Mouse (Mus musculus) limb, embryonic 14.5 days (tissue): ENCODE data around the gene Ccnq. TPM values are rescaled to one million over a fixed set of nuclear protein-coding genes. Genes with fewer than 3 reads are reported as not detected.

Experiments
- ATAC-seq: fragments of 200-750 bp; cut with Nextera tagmentation; 2 replicates; pipeline ENCODE4 v1.8.0; 2017; ENCODE audit warnings: low read depth, moderate number of reproducible peaks, moderate TSS enrichment; ENCODE audit not compliant: low FRiP score
- DNase-seq: peaks from one replicate; pipeline ENCODE4 v3.0.0-alpha.2; 2015; ENCODE audit warnings: low spot score
- H3K27ac ChIP-seq: fragments of 300-500 bp; sonication (generic); replicated peaks from 2 replicates; pipeline ENCODE4 v1.5.1; 2014; ENCODE audit warnings: low read depth, mild to moderate bottlenecking, low read length, moderate library complexity, mixed read lengths
- H3K27me3 ChIP-seq: fragments of 300-500 bp; sonication (generic); 2 replicates; pipeline ENCODE4 v1.6.1; 2014; ENCODE audit warnings: low read length, mixed read lengths; ENCODE audit not compliant: control insufficient read depth, insufficient read depth
- H3K36me3 ChIP-seq: fragments of 300-500 bp; sonication (generic); 2 replicates; pipeline ENCODE4 v1.6.1; 2014; ENCODE audit warnings: mild to moderate bottlenecking, low read length, moderate library complexity, mixed read lengths; ENCODE audit not compliant: control insufficient read depth, insufficient read depth
- H3K4me1 ChIP-seq: fragments of 300-500 bp; sonication (generic); 2 replicates; pipeline ENCODE4 v1.6.1; 2014; ENCODE audit warnings: antibody characterized with exemption, low read length, mixed read lengths; ENCODE audit not compliant: control insufficient read depth, insufficient read depth
- H3K4me2 ChIP-seq: fragments of 300-500 bp; sonication (generic); replicated peaks from 2 replicates; pipeline ENCODE4 v1.6.1; 2014; ENCODE audit warnings: low read depth, mild to moderate bottlenecking, low read length, moderate library complexity; ENCODE audit not compliant: severe bottlenecking
- H3K4me3 ChIP-seq: fragments of 300-500 bp; sonication (generic); replicated peaks from 2 replicates; pipeline ENCODE4 v1.5.1; 2014; ENCODE audit warnings: low read length
- H3K9ac ChIP-seq: fragments of 300-500 bp; sonication (generic); 2 replicates; pipeline ENCODE4 v1.6.1; 2014; ENCODE audit warnings: mild to moderate bottlenecking, low read depth, low read length, moderate library complexity; ENCODE audit not compliant: severe bottlenecking
- H3K9me3 ChIP-seq: fragments of 300-500 bp; sonication (generic); 2 replicates; pipeline ENCODE4 v1.6.1; 2016; ENCODE audit warnings: low read length; ENCODE audit not compliant: control insufficient read depth
- POLR2A ChIP-seq: fragments of 200-500 bp; IDR thresholded peaks from 2 replicates; pipeline ENCODE4 v1.8.0; 2012; ENCODE audit warnings: inconsistent platforms, mild to moderate bottlenecking, moderate library complexity, borderline replicate concordance; ENCODE audit not compliant: insufficient read depth, insufficient read length; ENCODE audit errors: extremely low read depth
- WGBS: fragments of 180-500 bp; shearing (Covaris S2); extraction: QIAGEN DNeasy Blood & Tissue Kit; methylation state at CpG from one replicate; pipeline ENCODE4 v1.1.7; 2014; 5-methylcytosine and 5-hydroxymethylcytosine counted together
- polyA plus RNA-seq, 2 experiments: library from polyadenylated mRNA; depleted of rRNA in 1 of 2; stranded (reverse) in 1 of 2; unstranded in 1 of 2; fragments of >200 nt; fragmentation: Nextera tagmentation in 1 of 2; extraction: Ambion mirVana in 1 of 2; gene quantifications; 2 replicates each; pipeline versions ENCODE4 v1.2.1 to v1.2.3; 2012 to 2014

The Ccnq gene
- polyA plus RNA-seq (2012; rRNA removed) (48.4 and 51.6 TPM in 2 replicates), polyA plus RNA-seq (2014; fragmentation: Nextera tagmentation; extraction: Ambion mirVana) (40.4 and 50.7 TPM in 2 replicates)

DNA sequence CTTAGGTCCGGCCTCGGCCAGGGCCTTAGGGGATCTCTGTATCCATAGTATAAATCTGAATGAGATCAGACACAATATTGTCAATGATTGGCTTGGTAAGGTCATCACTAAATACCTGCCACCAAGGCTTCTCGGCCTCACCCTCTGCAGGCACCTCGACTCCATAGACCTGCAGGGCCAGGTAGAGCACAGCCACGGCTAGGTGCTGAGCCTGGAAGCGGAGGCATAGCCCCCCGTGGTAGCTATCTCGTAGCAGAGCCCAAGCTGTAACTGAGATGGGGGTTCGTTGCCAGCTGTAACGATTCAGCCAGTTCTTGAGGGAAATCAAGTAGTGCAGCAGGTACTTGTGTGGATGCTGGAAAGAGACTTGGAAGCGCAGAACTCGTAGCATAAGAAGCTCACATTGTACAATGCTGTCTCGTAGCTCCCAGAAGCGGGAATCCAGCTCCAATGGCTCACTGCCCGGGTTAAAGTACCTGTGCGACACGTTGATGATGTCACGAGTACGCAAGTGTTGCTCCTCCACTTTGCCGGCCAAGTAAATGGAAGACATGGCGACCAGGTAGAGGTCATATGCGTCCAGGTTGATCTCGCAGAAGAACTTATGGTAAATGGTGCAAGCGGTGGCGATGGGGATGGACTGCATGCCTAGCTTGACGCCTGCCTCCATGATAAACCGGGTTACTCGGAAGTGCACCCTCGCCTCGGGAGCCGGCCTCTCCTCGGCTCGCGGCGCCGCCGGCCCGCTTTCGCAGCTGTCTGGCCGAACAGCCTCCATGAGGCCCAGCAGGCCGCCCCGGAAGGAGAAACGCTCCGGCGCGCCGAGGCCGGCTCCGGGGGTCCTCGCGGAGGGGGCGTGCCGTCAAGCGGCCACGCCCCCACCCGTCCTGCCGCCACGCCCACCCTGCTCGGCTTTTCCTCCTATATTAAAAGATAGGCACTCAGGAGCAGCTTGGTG lies at the start of gene Ccnq:
Gene Ccnq, minus strand, starts transcription at position 845 of the 958 bp plus-strand sequence.
- WGBS, result 13% methylated on average over 55 of the region's 59 CpGs
- Histone ChIP-seq H3K36me3 (peaks cover 9% of the 10 kb centered on the region; the same call in 1 of the 2 replicates), H3K9me3 (no peaks in the 10 kb centered on the region), H3K9ac (peak within 1 kb of the TSS; percentile 75), H3K27me3 (no peaks in the 10 kb centered on the region), H3K4me2 (peak within 1 kb of the TSS; percentile 54), H3K4me1 (no peaks in the 10 kb centered on the region), H3K4me3 (peak within 1 kb of the TSS; percentile 68), H3K27ac (peak within 1 kb of the TSS; percentile 72)
- DNase-seq (peak; percentile 81), ATAC-seq (peak; percentile 95)
- peak; percentile 92; the same call in 1 of the 2 replicates for TF ChIP-seq POLR2A

DNA sequence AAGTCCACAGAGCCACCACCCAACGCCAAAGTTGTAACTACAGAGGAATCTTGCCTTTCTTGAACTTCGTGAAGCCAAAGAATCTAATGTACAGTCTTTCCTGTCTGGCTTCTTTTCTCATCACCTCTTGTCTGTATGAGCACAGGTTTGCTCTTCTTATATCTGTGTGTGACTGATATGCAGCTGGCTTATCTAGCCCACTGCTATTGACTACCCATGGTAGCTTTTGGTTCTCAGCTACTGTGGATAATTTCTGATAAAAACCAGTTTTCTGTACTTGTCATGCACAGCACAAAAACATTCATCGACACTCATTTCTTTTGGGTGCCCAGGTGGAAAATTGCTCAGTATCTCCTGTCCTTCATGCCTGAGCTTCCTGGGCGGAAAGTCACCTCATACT lies 49.6 kb upstream of the Ccnq start:
- no peaks in the 10 kb centered on the region for H3K9me3 ChIP-seq
- ATAC-seq (no peak), DNase-seq (no peak)
- H3K27ac ChIP-seq, result no peak overlapping the region
- no peaks in the 10 kb centered on the region for H3K27me3 ChIP-seq
- H3K4me2 ChIP-seq, result no peak overlapping the region
- WGBS, result 91% methylated on average over 4 of the region's 4 CpGs
- H3K4me3 ChIP-seq, result no peak overlapping the region
- H3K4me1 ChIP-seq, result no peaks in the 10 kb centered on the region
- TF ChIP-seq POLR2A, result no peak
- no peaks in the 10 kb centered on the region for H3K36me3 ChIP-seq
- H3K9ac ChIP-seq, result no peak overlapping the region

GRCm38 (mm10) chr11:78796072-78796729 lies 44.7 kb upstream of the Ccnq start:
- H3K9me3 ChIP-seq, result no peaks in the 10 kb centered on the region
- no peaks in the 10 kb centered on the region for H3K27me3 ChIP-seq
- H3K4me3 ChIP-seq, result no peak overlapping the region
- peak; percentile 23 for DNase-seq
- H3K36me3 ChIP-seq, result no peaks in the 10 kb centered on the region
- 66% methylated on average over 10 of the region's 10 CpGs for WGBS
- H3K4me1 ChIP-seq, result peaks cover 12% of the 10 kb centered on the region
- no peak for ATAC-seq
- H3K27ac ChIP-seq, result no peak overlapping the region
- H3K4me2 ChIP-seq, result no peak overlapping the region
- no peak for TF ChIP-seq POLR2A
- no peak overlapping the region for H3K9ac ChIP-seq

DNA sequence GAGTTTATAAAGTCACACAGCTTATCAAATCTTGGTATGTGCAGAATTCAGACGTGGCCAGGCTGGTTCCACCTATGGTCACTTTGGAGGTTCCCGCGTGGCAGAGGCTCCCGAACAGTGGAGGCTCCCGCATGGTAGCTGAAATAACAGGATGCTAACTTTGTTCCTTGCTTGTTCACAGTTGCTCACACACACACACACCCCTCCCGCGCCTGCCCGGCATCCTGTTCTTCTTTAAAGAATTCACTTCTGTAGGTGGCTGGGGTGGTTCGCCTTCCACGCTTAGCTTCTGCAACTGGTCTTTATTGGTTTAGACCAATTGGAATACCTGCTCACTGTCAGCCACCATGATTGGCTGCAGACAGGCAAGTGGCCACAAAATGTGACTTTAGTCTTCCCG lies 41.6 kb upstream of the Ccnq start:
- Histone ChIP-seq H3K4me1 (peaks cover 12% of the 10 kb centered on the region), H3K4me2 (no peak overlapping the region), H3K27me3 (no peaks in the 10 kb centered on the region), H3K27ac (no peak overlapping the region), H3K9me3 (no peaks in the 10 kb centered on the region), H3K9ac (no peak overlapping the region), H3K36me3 (no peaks in the 10 kb centered on the region), H3K4me3 (no peak overlapping the region)
- TF ChIP-seq POLR2A, result no peak
- WGBS, result 69% methylated on average over 11 of the region's 11 CpGs
- no peak for DNase-seq
- no peak for ATAC-seq

- DNase-seq (no peak), ATAC-seq (no peak)
- Histone ChIP-seq H3K9me3 (no peaks in the 10 kb centered on the region), H3K36me3 (no peaks in the 10 kb centered on the region), H3K4me3 (no peak overlapping the region), H3K4me2 (0 out of 2 replicates have a peak overlapping the region, but pooled peaks have one; percentile 4), H3K9ac (no peak overlapping the region), H3K27ac (no peak overlapping the region), H3K27me3 (no peaks in the 10 kb centered on the region), H3K4me1 (peaks cover 12% of the 10 kb centered on the region)
- TF ChIP-seq POLR2A, result no peak
- WGBS, result 41% methylated on average over 11 of the region's 11 CpGs
Measured at GRCm38 (mm10) chr11:78792465-78792864, 40.9 kb upstream of the Ccnq start.
